Mouse (Mus musculus): ENCODE data around the gene Mbtps2. TPM values are rescaled to one million over a fixed set of nuclear protein-coding genes. Genes with fewer than 3 reads are reported as not detected.

The Mbtps2 gene
- polyA plus RNA-seq, 1 experiment from 2014 or later = 8.8 TPM

DNA sequence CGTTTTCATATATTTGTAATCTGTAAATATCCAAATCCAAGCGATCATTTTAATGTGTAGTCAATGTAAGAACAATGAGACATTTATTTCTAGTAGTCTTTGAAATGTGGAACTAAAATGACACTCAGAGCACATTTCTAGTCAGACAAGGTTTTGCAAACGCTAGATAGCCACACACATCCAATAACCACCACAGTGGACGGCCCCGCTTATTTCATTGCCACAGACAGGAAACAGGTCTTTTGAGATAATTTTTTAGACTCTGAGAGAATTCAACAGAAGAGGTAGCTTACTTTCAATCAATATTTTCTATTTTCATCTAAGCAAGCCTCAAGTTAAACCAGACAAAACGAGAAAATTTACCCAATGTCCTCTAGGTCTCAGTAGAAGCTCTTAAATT lies 2.6 kb downstream of the Mbtps2 start:
- H3K4me2 ChIP-seq (replicated peaks; ENCODE audit: low read depth, low read length) = no peak overlapping the region
- H3K27ac ChIP-seq (ENCODE audit: low read length) = no peak overlapping the region
- H3K27me3 ChIP-seq (replicated peaks; ENCODE audit: insufficient read depth, low read length) = no peaks in the 10 kb centered on the region
- WGBS = 72% methylated on average over 6 of the region's 6 CpGs
- no peak overlapping the region for H3K9ac ChIP-seq (replicated peaks; ENCODE audit: low read depth)
- no peaks in the 10 kb centered on the region for H3K36me3 ChIP-seq (ENCODE audit: insufficient read depth, low read length)
- H3K4me3 ChIP-seq (ENCODE audit: low read depth, low read length) = no peak overlapping the region
- no peaks in the 10 kb centered on the region for H3K4me1 ChIP-seq (ENCODE audit: insufficient read depth, low read depth, low read length)
- TF ChIP-seq CTCF (IDR thresholded peaks at IDR 0.05) = no peak
- no peak for TF ChIP-seq EP300 (IDR thresholded peaks at IDR 0.05)
- ATAC-seq = no peak
- no peak for DNase-seq (ENCODE audit: low spot score)
- no peaks in the 10 kb centered on the region for H3K9me3 ChIP-seq (ENCODE audit: low read length)

DNA sequence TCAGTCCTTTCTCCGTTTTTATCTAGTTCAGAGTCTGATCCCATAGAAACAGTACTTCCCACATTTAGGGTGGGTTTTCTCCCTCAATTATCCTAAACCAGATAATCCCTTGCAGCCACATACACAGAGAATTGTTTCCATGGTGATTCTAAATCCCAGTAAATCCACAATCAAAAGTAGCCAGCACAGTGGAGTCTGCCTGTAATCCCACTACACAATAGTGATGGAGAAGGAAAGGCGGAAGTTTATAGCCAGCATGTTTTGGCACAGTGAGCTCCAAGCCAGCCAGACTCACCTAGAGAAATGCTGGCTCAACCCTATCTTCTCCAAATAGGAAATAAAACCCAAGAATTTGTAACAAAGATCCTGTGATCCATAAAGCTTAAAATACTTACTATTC lies 3.9 kb downstream of the Mbtps2 start:
- ATAC-seq = no peak
- no peak for DNase-seq (ENCODE audit: low spot score)
- Histone ChIP-seq H3K9me3 (ENCODE audit: low read length) (no peaks in the 10 kb centered on the region), H3K36me3 (ENCODE audit: insufficient read depth, low read length) (no peaks in the 10 kb centered on the region), H3K4me1 (ENCODE audit: insufficient read depth, low read depth, low read length) (no peaks in the 10 kb centered on the region), H3K27me3 (replicated peaks; ENCODE audit: insufficient read depth, low read length) (no peaks in the 10 kb centered on the region), H3K4me3 (ENCODE audit: low read depth, low read length) (no peak overlapping the region), H3K9ac (replicated peaks; ENCODE audit: low read depth) (no peak overlapping the region), H3K27ac (ENCODE audit: low read length) (no peak overlapping the region), H3K4me2 (replicated peaks; ENCODE audit: low read depth, low read length) (no peak overlapping the region)
- TF ChIP-seq EP300 (IDR thresholded peaks at IDR 0.05) (no peak), CTCF (IDR thresholded peaks at IDR 0.05) (no peak)
- WGBS = 83% methylated on average over 2 of the region's 2 CpGs

DNA sequence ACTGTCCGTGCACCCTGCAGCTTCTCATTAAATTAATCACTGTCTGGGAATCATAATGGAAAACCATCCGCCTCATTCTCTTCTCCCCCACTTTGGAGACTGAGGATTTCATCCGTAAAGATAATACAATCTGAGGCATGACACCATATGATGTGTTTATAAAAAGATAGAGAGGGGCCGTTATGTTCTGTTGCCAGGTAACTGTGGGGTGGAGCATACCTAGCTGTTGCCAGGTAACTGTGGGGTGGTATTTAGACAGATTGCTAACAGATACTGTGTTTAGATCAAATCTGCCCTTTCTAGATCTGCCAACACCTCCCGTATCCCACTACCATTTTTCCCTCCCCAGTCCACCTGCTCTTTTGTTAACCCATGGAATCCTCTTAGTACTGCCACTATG lies 11.5 kb downstream of the Mbtps2 start:
- H3K9ac ChIP-seq (replicated peaks; ENCODE audit: low read depth) = no peak overlapping the region
- no peaks in the 10 kb centered on the region for H3K27me3 ChIP-seq (replicated peaks; ENCODE audit: insufficient read depth, low read length)
- no peak for TF ChIP-seq CTCF (IDR thresholded peaks at IDR 0.05)
- TF ChIP-seq EP300 (IDR thresholded peaks at IDR 0.05) = no peak
- H3K9me3 ChIP-seq (ENCODE audit: low read length) = no peaks in the 10 kb centered on the region
- H3K4me1 ChIP-seq (ENCODE audit: insufficient read depth, low read depth, low read length) = no peaks in the 10 kb centered on the region
- no peak overlapping the region for H3K4me2 ChIP-seq (replicated peaks; ENCODE audit: low read depth, low read length)
- no peaks in the 10 kb centered on the region for H3K36me3 ChIP-seq (ENCODE audit: insufficient read depth, low read length)
- no peak overlapping the region for H3K4me3 ChIP-seq (ENCODE audit: low read depth, low read length)
- DNase-seq (ENCODE audit: low spot score) = no peak
- WGBS = 65% methylated on average over 5 of the region's 5 CpGs
- H3K27ac ChIP-seq (ENCODE audit: low read length) = no peak overlapping the region
- ATAC-seq = no peak

DNA sequence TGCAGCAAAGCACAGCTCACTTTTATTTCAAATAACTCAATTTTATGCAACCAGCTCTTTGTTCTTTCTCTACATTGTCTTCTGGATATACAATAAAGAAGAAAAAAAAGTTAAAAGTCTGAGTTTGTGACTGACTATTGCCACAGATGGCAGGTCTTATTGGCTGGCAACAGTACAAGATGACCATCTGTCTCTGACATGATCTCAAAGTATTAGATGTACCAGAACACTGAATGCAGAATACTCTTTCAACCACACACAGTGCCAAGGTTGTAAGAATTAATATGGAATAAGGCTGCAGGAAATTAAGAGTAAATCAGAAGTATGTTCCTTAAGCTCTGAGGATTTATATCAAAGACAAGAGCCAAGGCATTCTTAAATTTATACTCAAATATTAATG lies 12.1 kb downstream of the Mbtps2 start:
- H3K9ac ChIP-seq (replicated peaks; ENCODE audit: low read depth) = no peak overlapping the region
- H3K4me3 ChIP-seq (ENCODE audit: low read depth, low read length) = no peak overlapping the region
- DNase-seq (ENCODE audit: low spot score) (no peak), ATAC-seq (no peak)
- H3K27me3 ChIP-seq (replicated peaks; ENCODE audit: insufficient read depth, low read length) = no peaks in the 10 kb centered on the region
- no peak overlapping the region for H3K4me2 ChIP-seq (replicated peaks; ENCODE audit: low read depth, low read length)
- no peaks in the 10 kb centered on the region for H3K36me3 ChIP-seq (ENCODE audit: insufficient read depth, low read length)
- no peaks in the 10 kb centered on the region for H3K4me1 ChIP-seq (ENCODE audit: insufficient read depth, low read depth, low read length)
- H3K27ac ChIP-seq (ENCODE audit: low read length) = no peak overlapping the region
- H3K9me3 ChIP-seq (ENCODE audit: low read length) = no peaks in the 10 kb centered on the region
- no peak for TF ChIP-seq EP300 (IDR thresholded peaks at IDR 0.05)

DNA sequence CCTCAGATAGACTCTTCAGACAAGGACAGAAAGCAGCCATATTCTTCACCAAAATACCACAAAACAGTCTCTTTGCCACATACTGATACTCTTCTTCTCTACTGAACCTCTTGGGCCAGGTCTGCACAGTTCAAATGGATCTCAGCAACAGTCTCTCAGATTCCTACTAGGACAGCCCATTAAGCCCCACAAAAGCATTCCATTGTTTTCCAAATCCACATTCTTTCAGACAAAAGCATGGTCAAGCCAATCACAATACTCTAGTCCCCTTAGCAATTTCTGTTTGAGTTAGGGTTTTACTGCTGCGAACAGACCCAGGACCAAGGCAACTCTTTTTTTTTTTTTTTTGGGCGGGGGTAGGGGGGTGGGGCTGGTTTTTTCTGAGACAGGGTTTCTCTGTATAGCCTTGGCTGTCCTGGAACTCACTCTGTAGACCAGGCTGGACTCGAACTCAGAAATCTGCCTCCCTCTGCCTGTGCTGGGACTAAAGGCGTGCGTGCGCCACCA lies 19.4 kb downstream of the Mbtps2 start:
- ATAC-seq = no peak
- WGBS = 80% methylated on average over 6 of the region's 6 CpGs
- H3K4me1 ChIP-seq (ENCODE audit: insufficient read depth, low read depth, low read length) = no peaks in the 10 kb centered on the region
- H3K27ac ChIP-seq (ENCODE audit: low read length) = no peak overlapping the region
- no peak for DNase-seq (ENCODE audit: low spot score)
- TF ChIP-seq CTCF (IDR thresholded peaks at IDR 0.05) (no peak), EP300 (IDR thresholded peaks at IDR 0.05) (no peak)
- no peaks in the 10 kb centered on the region for H3K36me3 ChIP-seq (ENCODE audit: insufficient read depth, low read length)
- no peak overlapping the region for H3K4me2 ChIP-seq (replicated peaks; ENCODE audit: low read depth, low read length)
- no peak overlapping the region for H3K4me3 ChIP-seq (ENCODE audit: low read depth, low read length)
- H3K9me3 ChIP-seq (ENCODE audit: low read length) = no peaks in the 10 kb centered on the region
- H3K9ac ChIP-seq (replicated peaks; ENCODE audit: low read depth) = no peak overlapping the region
- no peaks in the 10 kb centered on the region for H3K27me3 ChIP-seq (replicated peaks; ENCODE audit: insufficient read depth, low read length)

DNA sequence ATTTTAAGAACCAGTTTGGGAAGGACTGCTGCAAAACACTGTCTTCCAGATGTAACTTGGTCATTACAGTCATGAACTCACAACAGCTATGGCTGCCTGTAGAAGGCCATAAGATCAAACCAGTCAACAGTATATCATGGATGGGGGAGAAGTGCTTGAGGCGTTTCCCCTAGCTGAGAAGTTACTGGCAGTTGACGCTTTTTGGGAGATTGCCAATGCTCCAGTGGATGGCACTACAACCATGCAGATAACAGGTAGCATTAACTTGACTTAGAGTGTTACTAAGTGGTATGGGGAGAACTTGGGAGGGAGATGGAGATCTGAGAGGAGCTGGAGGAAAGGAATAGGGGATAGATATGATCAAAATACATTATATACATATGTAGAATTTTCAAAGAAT lies 23.8 kb downstream of the Mbtps2 start:
- H3K9me3 ChIP-seq (ENCODE audit: low read length) = no peaks in the 10 kb centered on the region
- ATAC-seq = no peak
- H3K4me2 ChIP-seq (replicated peaks; ENCODE audit: low read depth, low read length) = no peak overlapping the region
- H3K4me3 ChIP-seq (ENCODE audit: low read depth, low read length) = no peak overlapping the region
- no peak overlapping the region for H3K9ac ChIP-seq (replicated peaks; ENCODE audit: low read depth)
- no peaks in the 10 kb centered on the region for H3K27me3 ChIP-seq (replicated peaks; ENCODE audit: insufficient read depth, low read length)
- TF ChIP-seq EP300 (IDR thresholded peaks at IDR 0.05) (no peak), CTCF (IDR thresholded peaks at IDR 0.05) (no peak)
- no peak for DNase-seq (ENCODE audit: low spot score)
- H3K4me1 ChIP-seq (ENCODE audit: insufficient read depth, low read depth, low read length) = no peaks in the 10 kb centered on the region
- 41% methylated on average over 2 of the region's 2 CpGs for WGBS
- H3K27ac ChIP-seq (ENCODE audit: low read length) = no peak overlapping the region
- H3K36me3 ChIP-seq (ENCODE audit: insufficient read depth, low read length) = no peaks in the 10 kb centered on the region

DNA sequence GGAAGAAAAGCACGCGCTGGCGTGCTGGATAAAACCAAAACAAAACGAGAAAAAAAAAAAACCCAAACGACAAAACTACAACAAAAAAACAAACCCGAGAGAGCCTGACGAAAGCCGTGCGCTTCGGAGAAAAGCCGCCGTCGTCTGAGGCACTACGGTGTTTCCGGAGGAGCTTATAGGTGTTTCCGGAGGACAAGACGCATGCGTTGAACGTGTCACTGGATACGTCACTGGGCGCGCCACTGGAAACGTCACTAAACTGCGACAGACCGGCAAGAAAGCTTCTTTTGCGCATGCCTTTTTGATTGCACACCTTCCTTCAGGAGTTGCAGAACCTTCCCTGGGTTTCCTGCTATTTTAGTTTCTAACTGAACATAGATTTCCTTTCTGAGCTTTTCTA lies 29.7 kb downstream of the Mbtps2 start, which contains the start of gene Yy2:
TSS of gene Yy2 (minus strand) at position 146 of the 400 bp plus-strand sequence.
- no peak for TF ChIP-seq EP300 (IDR thresholded peaks at IDR 0.05)
- no peak for TF ChIP-seq CTCF (IDR thresholded peaks at IDR 0.05)
- H3K4me1 ChIP-seq (ENCODE audit: insufficient read depth, low read depth, low read length) = no peaks in the 10 kb centered on the region
- DNase-seq (ENCODE audit: low spot score) (no peak), ATAC-seq (no peak)
- no peaks in the 10 kb centered on the region for H3K36me3 ChIP-seq (ENCODE audit: insufficient read depth, low read length)
- H3K9ac ChIP-seq (replicated peaks; ENCODE audit: low read depth) = no peak within 1 kb of the TSS
- WGBS = 90% methylated on average over 26 of the region's 26 CpGs
- H3K4me2 ChIP-seq (replicated peaks; ENCODE audit: low read depth, low read length) = no peak within 1 kb of the TSS
- no peaks in the 10 kb centered on the region for H3K9me3 ChIP-seq (ENCODE audit: low read length)
- no peaks in the 10 kb centered on the region for H3K27me3 ChIP-seq (replicated peaks; ENCODE audit: insufficient read depth, low read length)
- no peak within 1 kb of the TSS for H3K4me3 ChIP-seq (ENCODE audit: low read depth, low read length)
- no peak within 1 kb of the TSS for H3K27ac ChIP-seq (ENCODE audit: low read length)
